Mouse (Mus musculus): ENCODE data around the gene Mboat7.

The Mboat7 gene

DNA sequence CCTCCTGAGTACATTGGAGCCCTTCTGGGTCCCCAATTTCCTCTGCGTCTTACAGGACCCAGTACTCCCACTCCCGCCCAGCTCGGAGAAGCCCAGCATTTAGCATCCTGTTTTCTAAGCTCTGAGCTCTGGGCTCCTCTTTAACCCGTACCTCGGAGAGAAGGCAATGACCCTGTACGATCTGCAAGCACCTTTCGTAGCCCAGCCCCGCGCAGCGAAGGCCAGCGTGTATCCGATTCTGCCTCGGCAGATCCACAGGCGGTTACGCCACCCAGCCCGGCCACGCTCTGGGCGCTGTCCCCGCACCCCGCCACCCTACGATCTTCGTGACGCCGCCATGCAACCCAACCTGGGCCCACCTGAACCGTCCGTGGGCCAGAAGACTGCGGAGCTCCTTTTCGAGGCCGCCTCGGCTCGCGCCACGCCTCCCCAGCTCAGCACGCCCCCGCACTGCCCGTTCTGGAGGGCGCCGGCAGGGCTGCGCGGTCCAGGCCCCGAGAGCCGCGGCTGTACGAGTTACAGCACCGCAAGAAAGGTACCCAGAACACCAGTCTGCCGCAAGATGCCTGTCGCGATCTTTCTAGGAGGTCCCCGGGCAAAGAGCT is 839 bp downstream of the Mboat7 start, which contains the start of gene Tsen34:
Gene Tsen34, plus strand, starts transcription at position 482 of the 605 bp plus-strand sequence.
- no peak for DNase-seq (ENCODE audit: low read depth)

DNA sequence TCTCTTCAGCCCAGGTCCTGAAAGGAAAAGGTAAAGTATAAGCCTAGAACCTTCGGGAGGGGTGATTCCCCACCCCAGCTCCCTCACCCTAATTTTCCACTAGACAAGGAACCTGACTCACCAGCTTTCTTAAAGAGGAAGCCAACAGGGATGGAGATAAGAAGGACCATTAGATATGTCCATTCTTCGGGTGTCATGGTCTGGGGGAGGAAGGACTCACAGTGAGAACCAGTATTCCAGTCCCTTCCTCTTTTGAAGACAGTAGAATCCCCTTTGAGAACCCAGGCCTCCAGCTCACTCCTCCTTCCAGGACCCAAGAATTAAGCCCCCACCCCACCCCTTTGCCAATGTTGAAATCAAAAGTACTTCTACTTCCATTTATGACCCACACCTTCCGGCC is 1.4 kb downstream of the Mboat7 start:
- DNase-seq (ENCODE audit: low read depth), result no peak

DNA sequence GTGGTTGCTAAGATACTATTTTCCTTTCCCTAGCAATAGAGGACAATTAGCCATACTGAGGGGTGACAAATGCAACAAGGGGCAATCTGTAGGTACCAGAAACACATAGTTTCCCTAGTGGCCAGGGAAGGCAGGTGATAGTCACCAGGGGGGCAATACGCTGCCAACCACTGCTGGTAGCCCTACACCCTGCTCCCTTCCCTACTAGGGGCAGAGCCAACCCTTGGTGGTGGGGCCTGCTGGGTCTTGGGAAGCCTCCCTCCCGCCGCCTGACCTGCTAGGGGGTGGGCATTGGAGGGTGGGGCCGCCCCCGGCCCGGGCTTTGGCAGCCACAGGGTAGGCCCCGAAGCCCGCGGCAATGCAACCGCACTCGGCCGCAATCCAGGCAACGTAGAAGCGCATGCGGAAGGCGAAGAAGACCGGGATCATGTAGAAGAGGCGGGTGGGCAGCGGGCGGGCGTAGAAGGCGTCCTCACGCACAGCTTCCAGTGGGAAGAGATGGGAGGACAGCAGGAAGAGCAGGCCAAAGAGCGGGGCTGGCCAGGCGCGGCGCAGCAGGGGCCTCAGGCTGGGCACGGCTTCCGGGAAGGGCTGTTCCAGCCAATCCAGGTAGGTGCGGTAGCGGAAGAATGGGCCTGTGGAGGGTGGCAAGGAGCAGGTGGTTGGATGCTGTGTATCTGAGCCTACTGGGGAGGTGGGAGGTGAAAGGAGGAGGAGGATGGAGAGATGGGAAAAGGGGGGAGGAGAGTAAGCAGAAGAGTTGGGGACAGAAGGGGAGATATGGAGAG is 7.7 kb downstream of the Mboat7 start:
- no peak for DNase-seq (ENCODE audit: low read depth)

DNA sequence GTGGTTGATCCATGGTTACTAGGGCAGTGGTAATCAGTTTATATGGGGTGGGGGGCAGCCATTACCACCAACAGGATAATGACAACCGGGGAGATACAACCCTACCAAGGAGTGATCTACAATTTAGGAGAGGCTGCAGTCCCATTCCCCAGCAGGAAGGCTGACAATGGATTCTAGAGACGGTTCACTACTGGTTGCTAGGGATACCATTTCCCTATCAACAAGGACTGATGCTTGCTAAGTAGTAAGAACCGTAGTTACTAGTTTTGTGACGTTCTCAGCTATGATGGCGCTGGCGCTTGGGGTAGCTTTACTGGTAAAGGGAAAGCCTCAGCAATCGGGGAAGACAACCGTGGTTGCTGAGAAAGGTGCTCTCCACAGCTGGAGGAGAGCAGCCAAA is 8.6 kb downstream of the Mboat7 start:
- DNase-seq (ENCODE audit: low read depth), result no peak

DNA sequence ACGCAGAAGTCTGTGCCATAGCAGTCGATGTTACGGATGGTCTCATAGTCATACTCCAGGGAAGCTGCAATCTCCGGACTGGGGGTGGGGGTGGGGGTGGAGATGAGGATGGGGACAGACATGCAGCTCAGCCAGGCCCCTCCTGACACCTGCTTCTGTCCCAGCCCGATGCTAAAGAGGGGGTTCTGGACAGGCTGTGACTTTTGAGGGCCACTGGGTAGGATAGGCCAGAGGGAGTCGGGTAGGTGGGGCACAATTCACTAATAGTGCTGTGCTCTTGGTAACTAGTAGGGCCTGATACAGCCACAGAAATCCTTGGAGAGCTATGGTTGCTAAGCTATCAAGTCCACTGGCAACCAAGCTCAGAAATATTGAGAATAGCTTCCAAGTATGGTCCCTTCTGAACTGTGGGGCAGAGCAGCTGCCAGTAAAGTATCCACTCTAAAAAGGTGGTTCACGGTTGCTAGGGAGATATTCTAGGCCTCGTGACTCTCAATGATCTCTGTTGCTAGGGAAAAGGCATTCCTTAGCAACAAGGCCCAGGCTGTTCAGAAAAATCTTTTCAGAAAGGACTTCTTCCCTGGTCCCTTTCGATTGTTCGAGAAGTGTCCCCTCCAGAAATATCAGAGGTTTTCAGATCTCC is 9.3 kb downstream of the Mboat7 start:
- DNase-seq (ENCODE audit: low read depth), result no peak

DNA sequence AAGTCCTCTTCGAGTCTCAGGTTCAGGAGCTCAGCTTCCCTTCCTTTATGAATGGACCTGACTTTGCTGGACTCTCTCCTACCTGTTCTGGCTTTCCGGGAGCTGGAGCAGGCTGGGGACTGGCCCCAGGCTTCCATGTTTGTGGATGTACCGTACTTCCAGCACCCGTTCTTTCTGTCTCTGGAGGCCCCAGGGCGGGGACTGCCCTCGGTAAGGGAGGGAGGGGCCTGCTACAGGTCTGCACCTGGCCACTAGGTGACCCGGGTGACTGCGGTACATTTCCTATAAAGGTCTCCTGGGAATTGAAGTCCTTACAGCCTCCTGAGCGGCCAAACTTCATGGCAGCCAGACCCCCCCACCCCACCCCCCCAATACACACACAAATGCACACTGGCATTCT is 16.0 kb downstream of the Mboat7 start, which contains the start of gene Tmc4:
Gene Tmc4, minus strand, starts transcription at position 212 of the 400 bp plus-strand sequence.
- no peak for DNase-seq (ENCODE audit: low read depth)

DNA sequence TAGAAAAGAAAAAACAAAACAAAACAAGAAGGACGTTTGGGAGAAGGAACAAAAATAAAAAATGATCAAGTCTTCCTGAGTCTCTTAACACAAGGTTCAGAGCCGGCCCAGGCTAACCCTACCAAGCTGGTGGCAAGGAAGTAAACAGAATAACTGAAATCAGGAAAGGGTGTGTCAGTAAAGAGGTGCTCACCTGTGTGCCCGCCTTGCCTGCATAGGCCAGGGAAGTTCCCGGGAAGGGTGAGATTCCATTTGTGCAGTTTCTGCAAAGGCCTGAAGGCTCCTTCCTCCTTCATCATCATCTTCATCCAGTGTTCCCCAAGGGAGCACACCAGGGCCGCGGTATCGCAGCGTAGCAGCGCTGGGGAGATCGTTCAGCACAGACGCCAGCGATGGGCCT is 17.0 kb downstream of the Mboat7 start:
- DNase-seq (ENCODE audit: low read depth), result no peak

DNA sequence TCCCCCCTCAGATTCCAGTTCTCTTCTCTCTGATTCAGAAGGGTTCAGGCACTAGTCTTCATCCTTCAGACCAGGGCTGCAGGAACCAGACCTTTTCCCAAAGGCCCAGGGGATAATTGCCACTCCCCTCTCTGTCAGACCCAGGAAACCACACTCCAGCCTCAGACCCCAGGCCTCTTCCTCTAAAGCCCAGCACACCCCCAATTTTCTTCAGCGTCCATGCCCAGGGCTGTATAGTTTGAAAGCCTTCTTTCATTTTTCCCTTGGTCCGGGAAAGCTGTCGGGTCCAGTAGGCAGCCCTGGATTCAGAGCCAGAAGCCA is 18.1 kb downstream of the Mboat7 start:
- no peak for DNase-seq (ENCODE audit: low read depth)

DNA sequence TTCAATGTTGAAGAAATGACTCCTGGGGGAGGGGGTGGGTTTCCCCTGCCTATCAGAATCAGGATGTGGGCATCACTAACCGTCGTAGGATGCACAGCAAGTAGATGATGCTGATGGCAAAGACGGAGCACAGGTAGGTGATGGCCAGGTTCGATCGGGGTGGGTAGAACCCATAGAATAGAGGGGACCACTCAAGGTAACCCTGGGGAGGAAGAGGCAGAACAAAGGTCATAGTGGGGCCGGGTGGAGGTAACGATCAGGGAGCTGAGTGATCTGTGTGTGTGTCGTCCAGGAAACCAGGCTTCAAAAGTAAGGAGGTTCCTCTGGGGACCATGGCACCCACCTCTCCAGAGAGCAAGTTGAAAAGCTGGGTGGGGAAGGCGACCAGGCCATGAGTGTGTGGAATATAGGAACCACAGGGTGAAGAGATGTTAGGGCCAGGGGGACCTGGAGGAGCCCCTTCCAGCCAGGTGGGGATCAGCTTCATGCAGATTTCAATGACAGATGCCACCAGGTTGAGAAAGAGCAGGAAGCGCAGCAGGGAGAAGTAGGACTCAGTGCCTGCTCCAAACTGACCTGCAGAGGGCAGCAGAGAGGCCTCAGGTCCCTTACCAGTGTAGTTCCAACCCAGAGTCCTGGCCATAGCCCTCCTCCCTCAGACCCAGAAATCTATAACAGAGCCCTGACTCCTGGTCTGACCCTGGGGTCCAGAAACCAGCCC is 18.7 kb downstream of the Mboat7 start:
- DNase-seq (ENCODE audit: low read depth), result peak; percentile 91

DNA sequence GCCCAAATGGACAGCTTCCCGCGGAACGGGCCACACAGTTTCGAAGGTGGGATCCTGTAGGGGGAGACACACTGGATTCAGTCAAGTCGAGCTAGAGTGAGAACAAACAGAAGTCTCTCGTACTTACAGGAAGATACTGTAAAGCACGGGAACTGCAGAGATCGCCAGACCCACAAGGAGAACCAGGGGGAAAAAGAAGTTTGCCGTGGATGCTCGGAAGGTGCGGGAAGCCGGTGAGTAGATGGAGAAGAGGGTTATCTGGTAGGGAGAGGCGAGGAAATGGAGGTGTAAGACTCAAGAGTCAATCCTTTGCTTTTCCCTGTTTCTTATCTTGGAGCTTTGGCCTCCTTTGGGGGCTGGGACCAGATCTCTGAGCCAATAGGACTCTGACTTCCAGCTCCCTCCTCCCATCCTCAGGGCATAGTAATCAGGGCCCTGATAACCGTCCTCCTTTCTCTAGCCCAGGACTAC is 26.4 kb downstream of the Mboat7 start:
- DNase-seq (ENCODE audit: low read depth), result no peak

DNA sequence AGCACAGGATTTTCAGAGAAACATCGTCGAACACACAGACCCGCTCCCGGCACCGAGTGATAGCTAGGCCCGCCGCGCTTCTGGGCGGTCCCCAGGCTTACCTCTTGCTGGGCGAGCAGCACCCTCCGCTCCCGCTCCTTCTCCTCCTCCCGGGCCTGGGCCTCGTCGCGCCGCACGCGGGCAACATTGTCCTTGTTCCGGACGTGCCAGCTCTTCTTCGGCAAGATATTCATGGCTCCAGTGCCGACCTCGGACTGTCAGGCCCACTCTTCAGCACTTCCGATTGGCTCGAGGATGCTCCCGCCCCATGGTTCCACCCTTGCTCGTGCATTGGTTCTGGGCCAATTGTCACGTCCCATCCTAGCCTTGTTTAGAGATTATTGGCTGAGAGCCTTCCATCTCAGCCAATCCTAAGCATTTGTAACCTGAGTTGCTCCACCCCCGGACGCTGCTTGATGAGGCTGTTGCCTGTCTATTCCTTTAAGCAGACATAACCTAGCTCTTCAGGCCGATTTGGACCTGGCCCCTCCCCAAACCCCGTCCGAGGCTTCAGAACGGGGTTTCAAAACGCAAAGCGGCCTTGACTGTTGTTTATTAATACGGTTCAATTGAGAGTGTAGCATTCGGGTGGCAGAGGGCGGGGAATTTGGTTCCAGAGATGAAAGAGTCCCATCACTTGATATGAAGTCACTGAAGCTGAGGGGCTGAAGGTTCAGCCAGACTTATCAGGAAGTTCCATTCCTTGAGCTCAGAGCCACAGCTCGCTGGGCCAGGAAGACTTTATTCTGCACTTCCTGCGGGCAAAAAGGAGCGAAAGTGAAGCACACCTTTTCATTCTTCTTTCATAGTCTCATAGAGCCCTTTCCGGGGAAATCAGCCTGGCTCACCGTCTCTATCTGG is 27.9 kb downstream of the Mboat7 start, which contains the start of gene Leng1:
Gene Leng1, minus strand, starts transcription at position 626 of the 900 bp plus-strand sequence.
- DNase-seq (ENCODE audit: low read depth), result peak; percentile 100

DNA sequence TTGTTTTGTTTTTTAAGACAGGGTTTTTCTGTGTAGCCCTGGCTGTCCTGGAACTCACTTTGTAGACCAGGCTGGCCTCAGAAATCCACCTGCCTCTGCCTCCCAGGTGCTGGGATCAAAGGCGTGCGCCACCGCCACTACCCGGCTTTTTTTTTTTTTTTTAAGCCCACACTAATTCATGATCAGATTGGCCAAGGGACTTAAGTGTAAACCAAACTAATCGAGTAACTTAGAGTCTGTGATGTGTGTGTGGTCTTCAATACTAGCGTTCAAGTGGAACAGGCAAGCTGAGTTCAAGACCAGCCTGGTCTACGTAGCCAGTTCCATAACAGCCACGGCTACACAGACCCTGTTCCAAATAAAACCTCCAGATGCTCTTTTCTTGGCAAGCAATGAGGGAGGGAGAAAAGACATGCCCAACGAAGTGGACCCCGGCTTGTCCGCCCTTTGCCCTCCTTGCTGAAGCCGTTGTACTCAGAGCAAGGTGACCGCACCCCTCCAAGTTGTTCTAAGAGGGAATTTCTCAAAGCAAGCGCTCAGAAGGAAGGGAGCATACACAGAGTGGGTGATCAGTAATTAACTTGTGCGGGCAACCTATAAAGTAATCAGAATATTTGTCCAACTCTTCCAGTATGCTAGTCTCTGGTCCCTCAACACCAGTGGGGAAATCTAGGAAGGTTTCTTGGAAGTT is 28.7 kb downstream of the Mboat7 start:
- peak; percentile 41 for DNase-seq (ENCODE audit: low read depth)

DNA sequence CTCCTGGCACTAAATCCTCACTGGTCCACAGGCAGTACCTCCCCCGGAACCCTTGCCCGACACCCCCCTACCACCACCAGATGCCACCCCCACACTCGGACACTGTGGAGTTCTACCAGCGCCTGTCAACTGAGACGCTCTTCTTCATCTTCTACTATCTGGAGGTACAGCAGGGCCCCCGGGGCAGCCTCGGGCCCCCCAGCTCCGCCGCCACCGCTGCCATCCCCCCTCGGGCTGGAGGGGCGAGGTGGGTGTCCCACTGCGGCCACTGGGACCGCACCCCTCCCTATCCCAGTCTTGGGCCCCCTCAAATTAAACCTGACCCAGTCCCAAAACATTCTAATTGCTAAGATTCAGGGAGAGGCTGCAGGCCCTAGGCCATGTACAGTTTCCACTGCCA is 34.7 kb downstream of the Mboat7 start:
- DNase-seq (ENCODE audit: low read depth), result no peak

DNA sequence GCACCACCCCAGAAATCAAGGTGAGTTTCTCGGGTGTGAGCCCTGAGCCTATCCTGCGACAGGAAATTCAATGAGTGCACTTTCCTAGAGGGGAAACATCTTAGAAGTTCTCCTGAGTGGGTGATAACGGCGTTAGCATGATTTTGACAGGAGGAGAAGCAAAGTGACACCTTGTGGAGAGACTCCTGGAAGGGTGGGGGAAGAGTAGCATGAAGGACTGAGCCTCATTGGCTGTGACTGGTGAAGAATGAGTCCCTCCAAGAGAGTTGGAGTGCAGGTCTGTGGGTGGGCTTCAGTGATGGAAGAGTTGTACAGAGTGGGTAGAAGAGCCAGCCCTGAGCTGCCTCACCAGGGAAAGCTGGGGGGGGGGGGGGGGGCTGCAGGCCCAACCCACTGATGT is 36.4 kb downstream of the Mboat7 start:
- DNase-seq (ENCODE audit: low read depth), result no peak

DNA sequence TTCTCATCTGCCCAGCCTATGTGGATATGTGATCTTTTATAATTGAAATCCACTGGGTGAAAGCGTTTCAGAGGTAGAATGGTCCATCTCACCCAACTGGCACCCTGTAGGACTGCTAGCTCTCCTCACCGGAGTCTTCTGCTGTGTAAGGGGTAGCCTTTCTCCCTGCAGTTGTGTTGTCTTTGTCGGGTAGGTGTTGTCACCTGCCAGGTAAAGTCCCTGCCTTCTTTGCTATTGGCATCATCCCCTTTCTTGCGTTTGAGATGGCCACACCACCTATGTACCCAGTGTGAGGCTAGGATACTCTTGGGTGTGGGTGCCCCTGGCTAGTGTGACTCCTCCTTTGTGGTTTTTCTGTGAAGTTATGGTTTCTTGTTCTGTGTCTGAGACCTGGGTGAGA is 46.7 kb downstream of the Mboat7 start:
- DNase-seq (ENCODE audit: low read depth), result no peak

DNA sequence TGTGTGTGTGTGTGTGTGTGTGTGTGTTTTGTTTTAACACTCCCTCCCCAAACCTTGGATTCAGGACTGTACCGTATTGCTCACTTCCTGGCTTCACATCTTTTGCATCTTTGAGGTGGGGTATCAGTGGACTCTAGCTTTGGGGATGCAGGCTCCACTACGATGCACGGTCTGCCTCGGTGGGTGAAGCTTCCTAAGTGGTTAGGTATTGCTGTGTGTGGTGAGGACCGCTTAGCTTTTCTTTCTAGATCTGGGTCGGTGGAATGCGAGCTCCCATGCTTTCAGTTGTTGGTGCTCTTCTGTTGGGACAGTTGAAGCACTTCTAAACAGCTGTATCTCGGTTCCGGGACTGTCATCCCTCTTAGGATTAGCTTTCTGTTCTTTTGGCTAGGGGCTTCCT is 47.1 kb downstream of the Mboat7 start:
- peak; percentile 33 for DNase-seq (ENCODE audit: low read depth)

DNA sequence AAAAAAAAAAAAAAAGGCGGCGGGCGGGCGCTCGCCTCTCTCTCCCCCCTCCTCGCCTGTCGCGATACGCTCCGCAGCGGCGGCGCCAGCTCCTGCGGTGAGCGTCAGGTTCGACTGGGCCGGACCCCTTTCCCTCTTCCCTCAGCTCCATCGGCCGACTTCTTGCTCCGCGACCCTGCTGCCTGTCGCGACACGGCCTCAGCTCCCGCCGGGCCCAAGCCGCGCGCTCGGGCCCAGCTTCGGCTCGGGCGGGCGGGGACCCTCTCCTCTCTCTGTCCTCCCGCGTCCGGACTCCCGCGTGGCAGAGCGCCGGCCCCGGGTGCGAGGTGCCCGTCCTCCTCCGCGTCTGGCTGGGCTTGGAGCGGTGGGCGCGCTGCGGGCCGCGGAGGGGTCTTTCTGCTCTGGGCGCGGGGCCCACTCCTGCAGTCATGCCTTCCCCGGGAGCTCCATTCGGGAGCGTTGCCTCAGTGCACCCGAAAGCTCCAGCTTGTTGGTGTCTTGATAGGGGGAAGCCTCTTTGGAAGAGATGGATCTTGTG is 47.8 kb downstream of the Mboat7 start:
- DNase-seq (ENCODE audit: low read depth), result no peak

DNA sequence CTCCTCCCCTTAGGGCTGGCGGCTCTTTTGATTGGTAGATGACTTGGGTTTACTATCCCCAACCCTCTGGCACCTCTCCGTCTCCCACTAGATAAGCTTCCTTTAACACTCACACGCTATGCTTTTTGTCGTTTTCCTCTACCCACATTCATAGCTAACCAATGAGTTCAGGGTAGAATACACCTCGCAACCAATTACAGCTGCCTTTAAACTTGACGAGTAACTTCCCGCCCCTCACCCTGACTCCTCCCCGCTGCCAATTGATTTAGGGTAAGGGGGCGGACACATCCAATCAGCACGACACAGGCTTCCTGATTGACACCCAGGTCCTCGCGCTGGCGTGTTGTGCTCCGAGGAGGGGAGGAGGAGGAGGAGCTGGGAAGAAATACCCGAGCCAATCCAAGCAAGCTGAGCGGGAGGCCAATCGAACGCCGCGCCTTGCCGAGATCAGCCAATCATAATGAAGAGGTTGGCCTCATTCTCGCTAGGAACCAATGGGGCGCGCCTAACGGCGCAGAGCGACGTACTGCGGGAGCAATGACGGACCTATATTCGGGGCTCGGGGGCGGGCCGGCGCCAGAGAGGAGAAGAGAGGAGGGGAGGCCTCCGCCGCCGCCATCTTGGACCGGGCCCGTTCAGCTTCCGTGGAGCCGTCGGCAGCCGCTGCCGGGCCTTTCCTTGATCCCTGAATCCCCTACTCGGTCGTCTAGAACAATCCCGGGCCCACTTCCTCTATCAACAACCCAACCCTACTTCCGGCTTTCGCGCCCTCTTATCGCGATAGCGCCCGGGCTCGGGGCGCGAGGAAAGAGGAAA is 48.4 kb downstream of the Mboat7 start, which contains the start of gene Cnot3:
Gene Cnot3, plus strand, starts transcription at position 597 of the 816 bp plus-strand sequence.
- peak; percentile 99 for DNase-seq (ENCODE audit: low read depth)

DNA sequence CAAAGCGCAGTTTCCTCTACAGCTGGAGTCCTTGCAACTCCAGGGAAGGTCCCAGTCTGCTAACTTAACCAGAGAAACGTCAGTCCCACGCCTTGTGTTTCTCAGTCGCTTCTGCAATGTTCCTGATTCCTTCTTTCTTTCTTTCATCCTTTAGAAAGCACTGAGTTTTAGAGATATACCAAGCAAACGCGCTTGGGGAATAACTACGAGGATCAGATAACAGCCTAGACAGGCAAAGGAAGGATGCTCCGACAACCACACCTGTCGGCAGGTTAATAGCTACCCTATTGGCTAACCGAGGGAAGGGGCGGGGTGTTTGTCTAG is 49.0 kb downstream of the Mboat7 start:
- DNase-seq (ENCODE audit: low read depth), result no peak

DNA sequence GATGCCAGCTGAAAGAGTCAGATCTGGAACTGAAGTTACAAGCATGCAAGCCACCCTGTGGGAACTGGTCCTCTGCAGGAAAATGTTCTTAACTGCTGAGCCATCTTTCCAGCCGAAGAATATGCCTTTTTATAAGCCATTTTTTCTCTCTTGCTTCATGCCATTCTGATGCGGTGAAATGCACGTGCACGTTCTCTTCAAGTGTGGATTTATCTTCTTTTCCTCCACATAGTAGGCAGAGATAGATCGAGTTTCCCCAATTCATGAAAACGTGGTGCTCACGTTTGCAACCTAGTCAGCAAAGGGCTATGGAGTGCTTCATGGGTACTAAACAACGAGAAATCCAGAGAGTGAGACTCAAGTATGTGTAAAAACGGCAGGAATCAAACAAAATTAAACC is 49.5 kb downstream of the Mboat7 start:
- no peak for DNase-seq (ENCODE audit: low read depth)
